Mouse (Mus musculus) thymus, postnatal 4 days (tissue): Measurements from ENCODE around the gene Ikzf3.
A peak's percentile ranks its signal among the peaks of the same experiment; 100 is the strongest.

Experiments
- DNase-seq: peaks from one replicate; pipeline ENCODE4 v3.0.0; 2021

Gene Ikzf3

GRCm38 (mm10) chr11:98545711-98546231 lies at the start of gene Ikzf3:
TSS of gene Ikzf3 (minus strand) at chr11:98546031.
- peak; percentile 85 for DNase-seq

- DNase-seq = no peak
Measured at GRCm38 (mm10) chr11:98595473-98595872, 49.6 kb upstream of the Ikzf3 start.

- no peak for DNase-seq
Measured at GRCm38 (mm10) chr11:98595021-98595420, 49.2 kb upstream of the Ikzf3 start.

- DNase-seq = no peak
Measured at GRCm38 (mm10) chr11:98590548-98591445, 45.0 kb upstream of the Ikzf3 start.

- no peak for DNase-seq
Measured at GRCm38 (mm10) chr11:98589306-98589705, 43.5 kb upstream of the Ikzf3 start.

GRCm38 (mm10) chr11:98588833-98589281 lies 43.0 kb upstream of the Ikzf3 start:
- DNase-seq = no peak

- DNase-seq = peak; percentile 40
Measured at GRCm38 (mm10) chr11:98587684-98588546, 42.1 kb upstream of the Ikzf3 start.

GRCm38 (mm10) chr11:98586892-98587563 lies 41.2 kb upstream of the Ikzf3 start, which contains the start of gene Ormdl3:
TSS of gene Ormdl3 (minus strand) at chr11:98587368.
- peak; percentile 99 for DNase-seq

- DNase-seq = no peak
Measured at GRCm38 (mm10) chr11:98586087-98586891, 40.5 kb upstream of the Ikzf3 start.

- DNase-seq = no peak
Measured at GRCm38 (mm10) chr11:98584629-98585177, 38.9 kb upstream of the Ikzf3 start.

GRCm38 (mm10) chr11:98584146-98584545 lies 38.3 kb upstream of the Ikzf3 start:
- no peak for DNase-seq

GRCm38 (mm10) chr11:98583571-98583970 lies 37.7 kb upstream of the Ikzf3 start:
- peak; percentile 42 for DNase-seq

- no peak for DNase-seq
Measured at GRCm38 (mm10) chr11:98583265-98583552, 37.4 kb upstream of the Ikzf3 start.

GRCm38 (mm10) chr11:98582551-98583264 lies 36.9 kb upstream of the Ikzf3 start:
- DNase-seq = no peak

- no peak for DNase-seq
Measured at GRCm38 (mm10) chr11:98582030-98582388, 36.2 kb upstream of the Ikzf3 start.

GRCm38 (mm10) chr11:98581286-98582029 lies 35.6 kb upstream of the Ikzf3 start:
- no peak for DNase-seq

GRCm38 (mm10) chr11:98580301-98581121 lies 34.7 kb upstream of the Ikzf3 start:
- DNase-seq = no peak

GRCm38 (mm10) chr11:98577776-98578175 lies 31.9 kb upstream of the Ikzf3 start:
- no peak for DNase-seq

GRCm38 (mm10) chr11:98569461-98569860 lies 23.6 kb upstream of the Ikzf3 start:
- no peak for DNase-seq
